Mouse (Mus musculus): ENCODE results near the gene Zfp800. TPM values are rescaled to one million over a fixed set of nuclear protein-coding genes. Genes with fewer than 3 reads are reported as not detected.

The Zfp800 gene
- polyA plus RNA-seq, 1 experiment from 2014 or later: 15.4 TPM

GRCm38 (mm10) chr6:28421469-28422000, 23.7 kb upstream of the Zfp800 start:
- Histone ChIP-seq H3K36me3 (peaks cover 46% of the 10 kb centered on the region), H3K9ac (peak overlapping the region; percentile 79), H3K9me3 (no peaks in the 10 kb centered on the region), H3K27me3 (no peaks in the 10 kb centered on the region), H3K4me1 (peaks cover 40% of the 10 kb centered on the region), H3K4me3 (peak overlapping the region; percentile 73), H3K4me2 (replicated peaks) (peak overlapping the region; percentile 98), H3K27ac (0 out of 2 replicates have a peak overlapping the region, but pooled peaks have one; percentile 29)
- WGBS: under 1% methylated on average over 27 of the region's 27 CpGs
- peak; percentile 90 for ATAC-seq (ENCODE audit: low FRiP score, low read depth)

GRCm38 (mm10) chr6:28420865-28421264, 23.1 kb upstream of the Zfp800 start:
- Histone ChIP-seq H3K9me3 (no peaks in the 10 kb centered on the region), H3K4me2 (replicated peaks) (peak overlapping the region; percentile 98), H3K27me3 (no peaks in the 10 kb centered on the region), H3K4me3 (peak overlapping the region; percentile 73), H3K4me1 (peaks cover 37% of the 10 kb centered on the region), H3K9ac (peak overlapping the region; percentile 79), H3K27ac (no peak overlapping the region), H3K36me3 (peaks cover 46% of the 10 kb centered on the region)
- ATAC-seq (ENCODE audit: low FRiP score, low read depth): no peak
- WGBS: 20% methylated on average over 13 of the region's 13 CpGs

GRCm38 (mm10) chr6:28420361-28420760, 22.6 kb upstream of the Zfp800 start:
- no peaks in the 10 kb centered on the region for H3K27me3 ChIP-seq
- H3K36me3 ChIP-seq: peaks cover 46% of the 10 kb centered on the region
- no peak overlapping the region for H3K27ac ChIP-seq
- peak overlapping the region; percentile 98 for H3K4me2 ChIP-seq (replicated peaks)
- ATAC-seq (ENCODE audit: low FRiP score, low read depth): no peak
- no peaks in the 10 kb centered on the region for H3K9me3 ChIP-seq
- peaks cover 34% of the 10 kb centered on the region for H3K4me1 ChIP-seq
- WGBS: 81% methylated on average over 17 of the region's 17 CpGs
- H3K4me3 ChIP-seq: peak overlapping the region; percentile 73
- H3K9ac ChIP-seq: peak overlapping the region; percentile 79

GRCm38 (mm10) chr6:28419673-28420072, 21.9 kb upstream of the Zfp800 start:
- Histone ChIP-seq H3K36me3 (peaks cover 44% of the 10 kb centered on the region), H3K27ac (no peak overlapping the region), H3K4me3 (no peak overlapping the region), H3K27me3 (no peaks in the 10 kb centered on the region), H3K4me1 (peaks cover 29% of the 10 kb centered on the region), H3K4me2 (replicated peaks) (peak overlapping the region; percentile 98), H3K9me3 (no peaks in the 10 kb centered on the region), H3K9ac (peak overlapping the region; percentile 79; the same call in 1 of the 2 replicates)
- 78% methylated on average over 2 of the region's 2 CpGs for WGBS
- ATAC-seq (ENCODE audit: low FRiP score, low read depth): no peak

- H3K9ac ChIP-seq: no peak overlapping the region
- H3K4me1 ChIP-seq: peaks cover 24% of the 10 kb centered on the region
- no peak overlapping the region for H3K4me2 ChIP-seq (replicated peaks)
- H3K4me3 ChIP-seq: no peak overlapping the region
- no peaks in the 10 kb centered on the region for H3K9me3 ChIP-seq
- H3K27ac ChIP-seq: no peak overlapping the region
- H3K36me3 ChIP-seq: peaks cover 44% of the 10 kb centered on the region
- 94% methylated on average over 14 of the region's 14 CpGs for WGBS
- H3K27me3 ChIP-seq: no peaks in the 10 kb centered on the region
- no peak for ATAC-seq (ENCODE audit: low FRiP score, low read depth)
These were observed 20.6 kb upstream of the Zfp800 start for GRCm38 (mm10) chr6:28418449-28418848.

- Histone ChIP-seq H3K4me3 (no peak overlapping the region), H3K4me1 (peaks cover 19% of the 10 kb centered on the region), H3K9me3 (no peaks in the 10 kb centered on the region), H3K36me3 (peaks cover 44% of the 10 kb centered on the region), H3K4me2 (replicated peaks) (no peak overlapping the region), H3K9ac (no peak overlapping the region), H3K27ac (no peak overlapping the region), H3K27me3 (no peaks in the 10 kb centered on the region)
- no peak for ATAC-seq (ENCODE audit: low FRiP score, low read depth)
- WGBS: 72% methylated on average over 4 of the region's 4 CpGs
These were observed 19.2 kb upstream of the Zfp800 start for GRCm38 (mm10) chr6:28416981-28417380.

GRCm38 (mm10) chr6:28411236-28411635, 13.4 kb upstream of the Zfp800 start:
- WGBS: 63% methylated on average over 2 of the region's 2 CpGs
- Histone ChIP-seq H3K4me1 (no peaks in the 10 kb centered on the region), H3K4me2 (replicated peaks) (no peak overlapping the region), H3K36me3 (peaks cover 15% of the 10 kb centered on the region), H3K9me3 (no peaks in the 10 kb centered on the region), H3K9ac (no peak overlapping the region), H3K27me3 (no peaks in the 10 kb centered on the region), H3K4me3 (no peak overlapping the region), H3K27ac (no peak overlapping the region)
- no peak for ATAC-seq (ENCODE audit: low FRiP score, low read depth)

GRCm38 (mm10) chr6:28410053-28410452, 12.2 kb upstream of the Zfp800 start:
- WGBS: 85% methylated on average over 9 of the region's 9 CpGs
- no peak overlapping the region for H3K4me3 ChIP-seq
- peaks cover 3% of the 10 kb centered on the region for H3K36me3 ChIP-seq
- H3K4me2 ChIP-seq (replicated peaks): no peak overlapping the region
- H3K4me1 ChIP-seq: no peaks in the 10 kb centered on the region
- H3K9ac ChIP-seq: no peak overlapping the region
- H3K27ac ChIP-seq: no peak overlapping the region
- no peaks in the 10 kb centered on the region for H3K9me3 ChIP-seq
- ATAC-seq (ENCODE audit: low FRiP score, low read depth): no peak
- no peaks in the 10 kb centered on the region for H3K27me3 ChIP-seq

- 92% methylated on average over 4 of the region's 4 CpGs for WGBS
- Histone ChIP-seq H3K4me3 (no peak overlapping the region), H3K27ac (no peak overlapping the region), H3K4me1 (0 out of 2 replicates have a peak, but pooled peaks cover 6% of the 10 kb centered on the region), H3K9me3 (peaks cover 11% of the 10 kb centered on the region; the same call in 1 of the 2 replicates), H3K27me3 (peaks cover 31% of the 10 kb centered on the region), H3K9ac (no peak overlapping the region), H3K4me2 (replicated peaks) (no peak overlapping the region), H3K36me3 (no peaks in the 10 kb centered on the region)
- ATAC-seq (ENCODE audit: low FRiP score, low read depth): no peak
These were observed 2.0 kb upstream of the Zfp800 start for GRCm38 (mm10) chr6:28399791-28400190.

GRCm38 (mm10) chr6:28398726-28399125, 921 bp upstream of the Zfp800 start:
- H3K36me3 ChIP-seq: no peaks in the 10 kb centered on the region
- no peak for ATAC-seq (ENCODE audit: low FRiP score, low read depth)
- 87% methylated on average over 3 of the region's 3 CpGs for WGBS
- H3K9ac ChIP-seq: no peak overlapping the region
- peaks cover 7% of the 10 kb centered on the region; the same call in 1 of the 2 replicates for H3K9me3 ChIP-seq
- peaks cover 34% of the 10 kb centered on the region for H3K27me3 ChIP-seq
- H3K4me3 ChIP-seq: no peak overlapping the region
- 0 out of 2 replicates have a peak, but pooled peaks cover 6% of the 10 kb centered on the region for H3K4me1 ChIP-seq
- H3K4me2 ChIP-seq (replicated peaks): no peak overlapping the region
- no peak overlapping the region for H3K27ac ChIP-seq

GRCm38 (mm10) chr6:28396853-28397457, 850 bp downstream of the Zfp800 start:
- peaks cover 34% of the 10 kb centered on the region for H3K27me3 ChIP-seq
- H3K4me2 ChIP-seq (replicated peaks): peak overlapping the region; percentile 85
- 1% methylated on average over 19 of the region's 19 CpGs for WGBS
- H3K27ac ChIP-seq: no peak overlapping the region
- no peaks in the 10 kb centered on the region for H3K36me3 ChIP-seq
- peaks cover 5% of the 10 kb centered on the region; the same call in 1 of the 2 replicates for H3K9me3 ChIP-seq
- H3K4me1 ChIP-seq: 0 out of 2 replicates have a peak, but pooled peaks cover 6% of the 10 kb centered on the region
- no peak for ATAC-seq (ENCODE audit: low FRiP score, low read depth)
- H3K4me3 ChIP-seq: peak overlapping the region; percentile 50
- peak overlapping the region; percentile 64 for H3K9ac ChIP-seq

- peak overlapping the region; percentile 50 for H3K4me3 ChIP-seq
- H3K9ac ChIP-seq: no peak overlapping the region
- 0 out of 2 replicates have a peak, but pooled peaks cover 6% of the 10 kb centered on the region for H3K4me1 ChIP-seq
- no peak for ATAC-seq (ENCODE audit: low FRiP score, low read depth)
- peaks cover 34% of the 10 kb centered on the region for H3K27me3 ChIP-seq
- no peaks in the 10 kb centered on the region for H3K36me3 ChIP-seq
- peaks cover 5% of the 10 kb centered on the region; the same call in 1 of the 2 replicates for H3K9me3 ChIP-seq
- H3K27ac ChIP-seq: no peak overlapping the region
- H3K4me2 ChIP-seq (replicated peaks): peak overlapping the region; percentile 85
- 34% methylated on average over 15 of the region's 15 CpGs for WGBS
These were observed 1.6 kb downstream of the Zfp800 start for GRCm38 (mm10) chr6:28396051-28396852.
